Mouse (Mus musculus): ENCODE data around the gene Myo18b.

Gene Myo18b

GRCm38 (mm10) chr5:112815051-112815450, 81.1 kb downstream of the Myo18b start:
- peak; percentile 12 for DNase-seq (ENCODE audit: low read depth, low spot score)

DNA sequence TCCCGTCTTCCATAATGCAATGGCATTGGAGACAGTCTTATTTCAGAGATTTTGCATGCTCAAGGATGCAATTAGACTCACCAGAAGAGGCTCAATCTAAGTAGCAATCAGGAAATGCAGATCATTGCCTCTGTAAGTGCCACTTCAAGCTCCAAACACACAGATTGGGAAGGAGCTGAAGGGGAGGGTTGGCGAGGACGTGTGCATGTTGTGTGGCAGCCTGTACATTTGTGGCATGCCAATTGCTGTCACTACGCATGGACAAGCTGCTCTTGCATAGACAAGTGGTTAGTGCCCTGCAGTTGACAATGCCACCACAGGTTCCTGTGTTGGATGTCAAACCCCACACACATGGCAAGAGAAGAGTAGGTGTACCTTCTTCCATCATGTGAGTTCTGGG, 88.5 kb downstream of the Myo18b start:
- DNase-seq (ENCODE audit: low read depth, low spot score), result no peak

GRCm38 (mm10) chr5:112796086-112796485, 100.1 kb downstream of the Myo18b start:
- no peak for DNase-seq (ENCODE audit: low read depth, low spot score)

- DNase-seq (ENCODE audit: low read depth, low spot score), result no peak
Observed at GRCm38 (mm10) chr5:112791792-112792780, 104.1 kb downstream of the Myo18b start.

DNA sequence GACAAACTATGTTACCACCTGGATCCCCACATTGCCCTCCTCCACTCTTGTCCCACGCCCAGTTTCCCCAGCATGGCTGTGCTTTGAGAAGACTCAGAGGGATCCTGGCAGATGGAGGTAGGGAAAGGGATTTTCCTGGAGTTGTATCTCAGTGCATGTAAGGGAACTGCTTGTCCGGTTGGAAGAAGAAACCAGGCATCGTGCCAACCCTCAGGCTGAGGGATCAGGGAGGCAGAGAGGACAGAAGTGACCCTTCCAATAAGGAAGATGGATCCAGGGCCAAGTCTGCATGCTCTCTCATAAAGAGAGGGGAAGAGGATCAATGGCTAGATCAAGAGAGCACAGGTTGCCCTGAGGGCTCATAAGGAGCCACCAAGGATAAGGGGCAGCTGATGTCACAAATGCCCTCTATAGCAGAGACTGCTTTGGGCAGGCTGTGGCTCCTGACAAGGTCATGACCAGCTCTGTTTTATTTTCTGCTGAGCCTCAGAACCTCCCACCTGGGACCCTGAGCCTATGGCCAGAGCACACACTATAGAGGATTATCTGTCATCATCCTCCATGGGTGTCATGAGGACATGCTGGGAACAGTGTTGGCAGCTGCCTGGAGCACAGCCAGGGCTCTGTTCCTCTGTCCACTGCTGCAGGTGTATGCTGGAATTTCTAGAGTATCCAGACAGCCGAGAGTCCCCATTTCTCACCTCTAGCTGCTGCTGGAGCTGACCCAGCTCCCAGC, 105.6 kb downstream of the Myo18b start:
- DNase-seq (ENCODE audit: low read depth, low spot score), result no peak

DNA sequence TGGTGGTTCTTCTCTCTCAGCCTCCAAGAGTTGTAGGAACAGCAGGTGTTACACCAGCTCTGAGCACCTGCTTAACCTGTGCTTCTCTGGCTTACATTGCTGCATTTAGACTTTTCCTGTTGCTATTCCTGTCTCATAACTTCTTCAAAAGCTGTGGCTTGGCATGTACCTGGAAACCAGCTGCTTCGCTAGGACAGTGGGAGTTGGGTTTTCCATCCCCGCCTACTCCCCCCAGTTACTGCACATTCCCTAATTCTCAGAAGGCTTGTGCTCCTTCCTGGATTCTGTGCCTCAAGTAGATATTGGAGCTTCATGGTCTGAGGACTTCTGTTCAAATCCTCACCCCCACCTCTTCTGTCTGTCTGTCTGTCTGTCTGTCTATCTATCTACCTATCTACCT, 107.7 kb downstream of the Myo18b start:
- no peak for DNase-seq (ENCODE audit: low read depth, low spot score)

GRCm38 (mm10) chr5:112786788-112787187, 109.4 kb downstream of the Myo18b start:
- no peak for DNase-seq (ENCODE audit: low read depth, low spot score)

GRCm38 (mm10) chr5:112786031-112786430, 110.1 kb downstream of the Myo18b start:
- no peak for DNase-seq (ENCODE audit: low read depth, low spot score)

DNA sequence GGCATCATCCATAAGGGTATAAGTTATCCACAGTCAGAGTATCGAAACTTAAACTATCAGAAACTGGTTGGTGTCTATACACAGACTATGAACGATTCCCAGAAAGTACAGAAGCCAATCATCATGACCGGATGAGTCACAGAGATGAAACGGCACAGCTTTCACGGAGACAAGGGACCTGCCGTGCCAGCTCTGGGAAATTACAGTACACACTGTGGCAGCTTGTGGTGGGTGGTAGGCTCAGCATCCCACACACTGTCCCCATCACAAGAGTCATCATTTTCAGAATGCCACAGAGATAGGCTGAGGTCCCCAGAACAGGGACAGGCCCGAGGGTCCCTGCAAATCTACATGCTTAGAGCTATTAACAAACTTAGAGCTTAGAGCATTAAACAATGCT, 114.4 kb downstream of the Myo18b start:
- no peak for DNase-seq (ENCODE audit: low read depth, low spot score)

DNA sequence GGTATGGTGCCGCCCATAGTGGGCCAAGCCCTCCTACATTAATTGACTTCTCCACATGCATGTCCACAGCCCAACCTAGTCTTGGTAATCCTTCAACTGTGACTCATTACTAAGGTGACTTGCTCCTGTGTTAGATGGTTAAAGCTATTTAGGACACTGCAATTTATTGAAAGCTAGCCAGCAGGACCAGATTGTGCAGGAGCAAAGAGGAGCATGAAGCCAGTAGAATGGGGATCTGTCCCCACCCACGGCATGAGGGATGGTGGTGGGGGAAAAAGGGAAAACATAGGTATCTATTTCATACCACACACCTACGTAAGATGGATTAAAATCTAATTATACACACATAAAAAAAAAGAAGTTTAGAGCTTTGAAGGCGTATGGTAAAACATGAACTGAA, 114.9 kb downstream of the Myo18b start:
- no peak for DNase-seq (ENCODE audit: low read depth, low spot score)

DNA sequence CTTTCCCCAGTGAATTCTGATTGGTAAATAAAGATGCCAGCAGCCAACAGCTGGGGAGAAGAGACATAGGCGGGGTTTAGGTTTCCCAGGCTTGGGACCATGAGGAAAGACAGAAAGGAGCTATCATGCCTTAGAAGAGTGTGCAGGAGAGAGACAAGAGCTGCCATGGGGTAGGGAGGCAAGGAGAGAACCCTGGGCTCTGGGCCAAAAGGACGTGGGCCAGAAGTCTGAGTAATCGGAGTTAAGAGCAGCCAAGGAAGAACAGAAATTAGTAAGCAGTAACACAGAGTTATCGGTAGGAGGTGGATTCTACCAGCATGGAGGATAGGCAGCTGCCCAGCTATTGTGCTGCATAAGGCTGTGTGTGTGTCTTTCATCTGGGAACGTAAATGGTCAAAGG, 115.8 kb downstream of the Myo18b start:
- peak; percentile 69 for DNase-seq (ENCODE audit: low read depth, low spot score)

GRCm38 (mm10) chr5:112776781-112777405, 119.3 kb downstream of the Myo18b start:
- DNase-seq (ENCODE audit: low read depth, low spot score), result peak; percentile 21

- no peak for DNase-seq (ENCODE audit: low read depth, low spot score)
Observed at GRCm38 (mm10) chr5:112773429-112773828, 122.7 kb downstream of the Myo18b start.

- DNase-seq (ENCODE audit: low read depth, low spot score), result no peak
Observed at GRCm38 (mm10) chr5:112771376-112771901, 124.7 kb downstream of the Myo18b start.

DNA sequence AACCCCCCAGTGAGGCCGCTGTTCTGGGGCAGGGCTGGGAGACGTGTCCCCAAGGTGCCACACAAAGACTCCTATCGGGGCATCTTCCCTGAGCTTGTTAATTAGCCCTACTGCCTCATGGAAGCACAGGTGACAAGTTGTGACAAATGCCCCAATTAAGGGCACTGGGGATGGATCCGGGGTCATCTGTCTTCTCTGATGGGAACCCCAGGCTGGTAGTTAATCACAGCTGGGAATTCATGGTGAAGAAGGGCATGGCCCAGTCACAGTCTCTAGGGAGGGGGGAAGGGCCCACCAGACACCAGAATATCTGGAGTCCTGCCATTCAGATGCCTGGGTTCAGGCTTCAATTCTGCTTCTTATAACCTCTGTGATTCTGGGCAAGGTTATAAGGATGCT, 126.4 kb downstream of the Myo18b start:
- no peak for DNase-seq (ENCODE audit: low read depth, low spot score)

- DNase-seq (ENCODE audit: low read depth, low spot score), result no peak
Observed at GRCm38 (mm10) chr5:112769020-112769720, 127.0 kb downstream of the Myo18b start.

DNA sequence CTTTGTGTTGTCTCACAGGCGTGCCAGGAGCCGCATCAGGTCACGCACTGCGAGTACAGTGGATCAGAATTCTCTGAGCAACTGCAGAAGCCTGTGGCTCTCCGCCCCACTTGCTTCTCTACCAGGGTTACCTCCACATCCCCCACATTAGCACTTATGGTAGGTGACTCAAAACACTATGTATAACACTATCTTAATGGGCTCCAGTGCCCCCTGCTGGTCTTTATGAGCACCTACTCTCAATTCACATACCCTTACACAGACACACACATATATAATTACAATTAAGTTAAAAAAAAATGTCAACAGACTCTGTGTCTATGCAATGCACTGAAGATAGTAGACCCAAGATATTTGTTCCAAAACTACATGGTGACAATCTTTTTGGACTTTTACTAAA, 127.6 kb downstream of the Myo18b start:
- DNase-seq (ENCODE audit: low read depth, low spot score), result no peak

GRCm38 (mm10) chr5:112761415-112762075, 134.6 kb downstream of the Myo18b start:
- DNase-seq (ENCODE audit: low read depth, low spot score), result peak; percentile 18

- no peak for DNase-seq (ENCODE audit: low read depth, low spot score)
Observed at GRCm38 (mm10) chr5:112755581-112755980, 140.6 kb downstream of the Myo18b start.

GRCm38 (mm10) chr5:112749634-112750033, 146.5 kb downstream of the Myo18b start:
- no peak for DNase-seq (ENCODE audit: low read depth, low spot score)
